Mouse (Mus musculus) lung, postnatal 0 days (tissue): Measurements from ENCODE around the gene Mphosph9.

ENCODE experiments used
- CTCF ChIP-seq: IDR thresholded peaks from 2 replicates; pipeline ENCODE4 v1.5.1; 2016; ENCODE audit warnings: antibody characterized with exemption, mild to moderate bottlenecking
- EP300 ChIP-seq: IDR thresholded peaks from 2 replicates; pipeline ENCODE4 v1.6.1; 2016; ENCODE audit warnings: antibody characterized with exemption, mild to moderate bottlenecking, control low read depth

DNA sequence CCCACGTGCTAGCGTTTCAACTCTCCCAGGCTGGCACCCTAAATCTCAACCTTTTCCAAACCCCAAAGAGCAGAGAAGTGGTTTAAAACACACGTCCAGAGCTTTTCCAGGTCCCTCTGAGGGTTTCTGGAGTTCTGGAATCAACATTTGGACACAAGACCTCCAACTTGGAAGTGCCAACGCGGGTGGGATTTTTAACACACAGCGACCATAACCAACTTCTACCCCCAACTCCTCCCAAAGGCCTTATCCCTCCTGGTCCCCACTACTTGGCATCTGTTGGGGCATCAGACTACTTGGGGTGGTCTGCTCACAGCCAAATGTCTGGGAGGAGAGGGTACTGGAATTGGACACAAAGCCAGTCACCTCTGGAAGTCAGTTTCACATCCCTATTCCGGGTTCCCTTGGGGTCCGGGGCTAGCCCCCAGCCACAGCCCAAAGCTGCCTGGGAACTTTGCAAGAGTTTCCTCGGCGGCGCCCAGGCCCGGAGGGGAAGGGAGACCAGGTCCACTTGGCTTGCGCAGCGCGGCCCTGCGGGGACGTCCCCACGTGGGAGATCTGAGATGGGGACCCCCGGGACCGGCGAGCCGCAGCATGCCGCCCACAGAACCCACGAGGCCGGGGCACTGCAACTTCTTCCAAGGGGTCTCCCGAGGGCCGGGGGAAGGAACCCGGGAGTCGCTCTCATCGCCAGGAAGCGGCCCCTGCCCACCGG lies 25.4 kb upstream of the Mphosph9 start:
- TF ChIP-seq EP300 = no peak
- no peak for TF ChIP-seq CTCF
